Mouse (Mus musculus): ENCODE data around the gene Vmn1r188.

- TF ChIP-seq POLR2A (IDR thresholded peaks at IDR 0.05; ENCODE audit: low read depth, low read length), result no peak
- no peak for TF ChIP-seq CTCF (IDR thresholded peaks at IDR 0.05; ENCODE audit: extremely low read depth, insufficient read length, insufficient replicate concordance, low read depth, low read length)
These were observed 44.2 kb upstream of the Vmn1r188 start for GRCm38 (mm10) chr13:22039951-22040463.
